Mouse (Mus musculus): ENCODE results near the gene Serpina1b.
"Not testable (repeated sequence)": the region's sequence is repeated elsewhere in the genome, so short reads cannot be mapped to it uniquely, and the experiment has no call there.

The Serpina1b gene

DNA sequence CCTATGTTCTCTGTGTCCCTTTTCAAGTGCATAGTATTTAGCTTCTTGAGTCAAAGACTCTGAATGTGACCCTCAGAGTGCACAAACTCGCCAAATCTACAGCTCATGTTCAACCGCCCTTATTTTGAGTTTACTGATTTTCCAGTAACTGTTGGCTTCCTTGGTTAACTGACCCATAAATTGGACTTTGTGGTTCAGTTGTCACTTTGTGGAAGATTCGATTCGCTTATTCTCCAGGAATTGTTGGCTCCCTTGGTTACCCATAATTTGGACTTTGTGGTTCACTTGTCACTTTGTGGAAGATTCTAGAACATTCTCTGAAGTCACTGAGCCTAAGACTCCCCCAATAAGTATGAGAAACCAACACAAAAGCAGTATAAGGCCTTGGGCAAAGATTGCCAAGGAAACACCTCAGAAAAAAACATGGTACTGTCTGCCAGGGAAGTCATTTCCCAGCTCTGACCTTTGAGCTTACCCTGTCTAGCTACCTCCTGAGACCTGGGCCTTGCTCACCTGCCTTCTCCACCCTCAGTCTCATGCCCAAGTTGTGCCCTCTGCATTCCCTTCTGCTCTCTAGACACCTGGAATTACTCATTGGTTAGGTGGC, 129.9 kb downstream of the Serpina1b start:
- DNase-seq (ENCODE audit: low read depth, low spot score): no peak

DNA sequence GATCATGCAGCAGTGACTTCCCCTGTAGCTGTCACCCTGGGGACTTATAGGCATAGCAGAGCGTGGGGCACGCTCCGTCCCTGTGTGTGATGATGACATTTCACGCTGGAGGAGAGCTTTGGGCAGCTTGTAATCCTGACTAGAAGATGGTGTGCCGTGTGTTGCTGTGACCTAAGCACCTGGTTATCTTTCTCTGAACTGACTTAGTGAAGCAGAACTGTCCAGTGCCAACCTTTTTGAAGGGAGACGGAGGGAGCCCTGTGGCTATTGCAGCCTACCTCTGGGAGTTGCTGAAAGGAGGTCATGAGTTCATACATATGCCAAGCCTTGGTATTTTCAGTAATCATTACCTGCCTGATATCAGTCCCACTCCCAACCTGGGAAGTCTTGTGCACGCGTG, 134.7 kb downstream of the Serpina1b start, which contains the start of gene Serpina1f:
Serpina1f (minus strand) TSS at position 101 of the 400 bp plus-strand sequence.
- DNase-seq (ENCODE audit: low read depth, low spot score): no peak

DNA sequence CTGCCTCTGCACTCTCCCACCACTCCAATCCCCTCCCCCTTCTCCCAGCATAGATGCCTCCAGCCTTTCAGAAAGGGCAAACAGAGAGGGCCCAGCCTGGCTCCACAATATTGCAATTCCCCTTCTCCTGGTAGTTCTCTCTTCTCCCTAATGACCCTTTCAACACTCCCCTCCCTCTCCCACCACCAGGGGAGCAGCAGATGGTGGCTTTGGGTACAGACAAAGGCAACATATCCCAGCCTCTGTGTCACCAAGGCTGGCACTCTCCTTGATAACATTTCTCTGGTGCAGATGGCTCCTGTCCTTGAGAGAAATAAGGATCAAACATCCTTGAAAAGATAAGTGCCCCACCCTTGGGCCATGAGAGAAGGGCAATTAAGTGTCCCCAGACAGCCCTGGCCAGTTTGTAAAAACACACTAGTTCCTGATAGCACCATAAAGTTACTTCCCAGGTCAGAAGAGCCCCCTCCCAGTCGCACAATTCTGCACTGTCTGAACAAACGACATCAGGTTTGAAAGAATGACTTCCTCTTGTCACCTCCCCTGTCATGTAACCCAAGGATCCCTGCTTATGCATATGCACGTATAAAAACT, 141.9 kb downstream of the Serpina1b start:
- DNase-seq (ENCODE audit: low read depth, low spot score): no peak

- no peak for DNase-seq (ENCODE audit: low read depth, low spot score)
These were observed 143.2 kb downstream of the Serpina1b start for GRCm38 (mm10) chr12:103687021-103687420.

- no peak for DNase-seq (ENCODE audit: low read depth, low spot score)
These were observed 144.1 kb downstream of the Serpina1b start for GRCm38 (mm10) chr12:103686050-103686449.

GRCm38 (mm10) chr12:103685386-103685785, 144.8 kb downstream of the Serpina1b start:
- no peak for DNase-seq (ENCODE audit: low read depth, low spot score)

DNA sequence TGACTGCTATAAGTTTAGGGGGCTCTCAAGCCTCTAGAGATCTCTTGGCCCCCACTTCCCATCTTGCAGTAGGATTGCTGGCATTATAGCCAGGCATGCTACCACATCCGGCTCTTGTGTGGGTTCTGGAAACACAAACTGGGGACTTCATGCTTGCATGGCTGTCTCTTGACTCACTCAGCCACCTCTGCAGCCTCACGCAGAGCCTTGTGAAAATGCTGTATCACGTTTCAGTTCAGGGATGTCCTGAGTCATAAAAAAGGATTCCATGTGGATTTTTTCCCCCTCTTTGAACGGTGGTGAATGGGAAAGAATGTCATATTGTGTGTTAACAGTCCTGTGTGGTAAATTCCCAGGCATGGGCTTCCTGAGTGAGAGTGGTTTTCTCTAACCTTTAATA, 146.4 kb downstream of the Serpina1b start:
- DNase-seq (ENCODE audit: low read depth, low spot score): no peak

DNA sequence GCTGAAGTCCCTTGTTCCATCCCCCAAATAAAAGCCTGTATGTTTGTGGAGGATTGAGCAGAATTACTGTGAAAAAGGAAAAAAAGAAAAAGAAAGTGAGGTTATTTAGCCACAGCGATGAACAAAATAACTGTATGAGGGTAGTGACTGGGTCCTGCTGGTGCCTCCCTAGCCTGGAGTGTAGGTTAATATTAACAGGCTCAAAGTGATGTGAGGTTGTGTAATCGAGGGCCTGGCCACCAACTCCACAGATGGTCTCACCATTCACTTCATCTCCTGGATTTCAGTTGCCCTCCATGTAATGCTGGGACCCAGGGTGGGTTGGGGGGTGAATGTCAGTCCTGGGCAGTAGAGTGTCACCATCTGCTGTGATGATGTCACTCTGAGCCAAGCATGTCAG, 148.4 kb downstream of the Serpina1b start:
- DNase-seq (ENCODE audit: low read depth, low spot score): no peak

- DNase-seq (ENCODE audit: low read depth, low spot score): no peak
These were observed 149.0 kb downstream of the Serpina1b start for GRCm38 (mm10) chr12:103681169-103681568.

DNA sequence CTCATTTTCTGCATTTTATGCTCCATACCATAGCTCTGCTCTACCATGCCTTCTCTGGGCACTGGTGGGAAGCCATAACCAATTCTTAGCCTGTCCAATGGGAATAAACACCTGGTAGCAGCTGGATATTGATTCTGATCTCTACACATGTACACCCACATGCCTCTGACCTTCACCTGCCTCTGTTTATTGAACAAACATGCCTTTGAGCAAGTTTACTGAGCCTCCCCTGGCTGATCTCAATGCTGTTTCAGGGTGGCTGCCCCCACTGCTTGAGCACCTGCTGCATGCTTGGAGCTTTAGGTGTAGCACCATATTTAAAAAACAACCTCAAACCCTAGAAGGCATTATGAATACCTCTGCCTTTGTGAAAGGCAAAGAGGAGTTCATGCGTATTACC, 150.3 kb downstream of the Serpina1b start:
- not testable (repeated sequence) for DNase-seq (ENCODE audit: low read depth, low spot score)
